Mouse (Mus musculus): ENCODE data around the gene Chn2. TPM values are rescaled to one million over a fixed set of nuclear protein-coding genes. Genes with fewer than 3 reads are reported as not detected.

Chn2 gene
- polyA plus RNA-seq, 1 experiment = 5.9 TPM

GRCm38 (mm10) chr6:54118395-54118794, 79.0 kb downstream of the Chn2 start:
- DNase-seq (ENCODE audit: low read depth) = no peak

- DNase-seq (ENCODE audit: low read depth) = no peak
Measured at GRCm38 (mm10) chr6:54118897-54119296, 79.5 kb downstream of the Chn2 start.

- DNase-seq (ENCODE audit: low read depth) = no peak
Measured at GRCm38 (mm10) chr6:54119461-54119860, 80.1 kb downstream of the Chn2 start.

- no peak for DNase-seq (ENCODE audit: low read depth)
Measured at GRCm38 (mm10) chr6:54119885-54120666, 80.7 kb downstream of the Chn2 start.

- DNase-seq (ENCODE audit: low read depth) = no peak
Measured at GRCm38 (mm10) chr6:54120889-54121288, 81.5 kb downstream of the Chn2 start.

- no peak for DNase-seq (ENCODE audit: low read depth)
Measured at GRCm38 (mm10) chr6:54124519-54124918, 85.2 kb downstream of the Chn2 start.

- DNase-seq (ENCODE audit: low read depth) = no peak
Measured at GRCm38 (mm10) chr6:54125536-54125935, 86.2 kb downstream of the Chn2 start.

GRCm38 (mm10) chr6:54126225-54126992, 87.1 kb downstream of the Chn2 start:
- no peak for DNase-seq (ENCODE audit: low read depth)

- no peak for DNase-seq (ENCODE audit: low read depth)
Measured at GRCm38 (mm10) chr6:54126993-54127697, 87.8 kb downstream of the Chn2 start.

GRCm38 (mm10) chr6:54128702-54129101, 89.3 kb downstream of the Chn2 start:
- no peak for DNase-seq (ENCODE audit: low read depth)

GRCm38 (mm10) chr6:54129570-54129969, 90.2 kb downstream of the Chn2 start:
- no peak for DNase-seq (ENCODE audit: low read depth)

- no peak for DNase-seq (ENCODE audit: low read depth)
Measured at GRCm38 (mm10) chr6:54130881-54131280, 91.5 kb downstream of the Chn2 start.

- DNase-seq (ENCODE audit: low read depth) = no peak
Measured at GRCm38 (mm10) chr6:54132576-54132975, 93.2 kb downstream of the Chn2 start.

- DNase-seq (ENCODE audit: low read depth) = no peak
Measured at GRCm38 (mm10) chr6:54133231-54133630, 93.9 kb downstream of the Chn2 start.

- no peak for DNase-seq (ENCODE audit: low read depth)
Measured at GRCm38 (mm10) chr6:54138157-54138556, 98.8 kb downstream of the Chn2 start.

GRCm38 (mm10) chr6:54140488-54140887, 101.1 kb downstream of the Chn2 start:
- no peak for DNase-seq (ENCODE audit: low read depth)

- no peak for DNase-seq (ENCODE audit: low read depth)
Measured at GRCm38 (mm10) chr6:54141165-54141564, 101.8 kb downstream of the Chn2 start.

GRCm38 (mm10) chr6:54142848-54143651, 103.7 kb downstream of the Chn2 start:
- DNase-seq (ENCODE audit: low read depth) = no peak

GRCm38 (mm10) chr6:54143652-54143960, 104.3 kb downstream of the Chn2 start:
- no peak for DNase-seq (ENCODE audit: low read depth)

GRCm38 (mm10) chr6:54148844-54149526, 109.6 kb downstream of the Chn2 start:
- DNase-seq (ENCODE audit: low read depth) = no peak

GRCm38 (mm10) chr6:54150821-54151220, 111.5 kb downstream of the Chn2 start:
- no peak for DNase-seq (ENCODE audit: low read depth)
